Mouse (Mus musculus) liver, adult 2 months (tissue): ENCODE data around the gene Dcxr.

Experiments
- CTCF ChIP-seq: fragments of 200-500 bp; IDR thresholded peaks from 2 replicates; pipeline ENCODE4 v1.5.1; 2011; ENCODE audit warnings: low read depth, low read length, control low read depth
- POLR2A ChIP-seq: fragments of 200-500 bp; IDR thresholded peaks from 2 replicates; pipeline ENCODE4 v1.6.1; 2011; ENCODE audit warnings: low read length, control low read depth; ENCODE audit not compliant: insufficient read depth; ENCODE audit errors: extremely low read depth

GRCm38 (mm10) chr11:120682683-120683082, 44.4 kb downstream of the Dcxr start:
- TF ChIP-seq CTCF (no peak), POLR2A (no peak)
